Mouse (Mus musculus) spleen, embryonic (tissue): Measurements from ENCODE around the gene Zcchc4.

ENCODE experiments used
- CTCF ChIA-PET: fragments of 350-600 bp; sonication (Branson Sonifier 250); formaldehyde crosslinking; loops from one replicate; lab custom pipeline; 2022; lab: Charles Lee

Gene Zcchc4

GRCm38 (mm10) chr5:52871461-52871860, 96.3 kb downstream of the Zcchc4 start:
- CTCF ChIA-PET = interaction anchor here (0.6 kb wide), 1 partner anchor 11 kb away, joined by 3 read pairs; no protein-coding TSS in a partner anchor

GRCm38 (mm10) chr5:52871986-52872385, 96.8 kb downstream of the Zcchc4 start:
- CTCF ChIA-PET = interaction anchor here (0.6 kb wide), 1 partner anchor 12 kb away, joined by 3 read pairs; no protein-coding TSS in a partner anchor
